Mouse (Mus musculus): ENCODE data around the gene Aspdh. TPM values are rescaled to one million over a fixed set of nuclear protein-coding genes. Genes with fewer than 3 reads are reported as not detected.

The Aspdh gene
- polyA plus RNA-seq, 1 experiment from 2014 or later = 5.3 TPM

DNA sequence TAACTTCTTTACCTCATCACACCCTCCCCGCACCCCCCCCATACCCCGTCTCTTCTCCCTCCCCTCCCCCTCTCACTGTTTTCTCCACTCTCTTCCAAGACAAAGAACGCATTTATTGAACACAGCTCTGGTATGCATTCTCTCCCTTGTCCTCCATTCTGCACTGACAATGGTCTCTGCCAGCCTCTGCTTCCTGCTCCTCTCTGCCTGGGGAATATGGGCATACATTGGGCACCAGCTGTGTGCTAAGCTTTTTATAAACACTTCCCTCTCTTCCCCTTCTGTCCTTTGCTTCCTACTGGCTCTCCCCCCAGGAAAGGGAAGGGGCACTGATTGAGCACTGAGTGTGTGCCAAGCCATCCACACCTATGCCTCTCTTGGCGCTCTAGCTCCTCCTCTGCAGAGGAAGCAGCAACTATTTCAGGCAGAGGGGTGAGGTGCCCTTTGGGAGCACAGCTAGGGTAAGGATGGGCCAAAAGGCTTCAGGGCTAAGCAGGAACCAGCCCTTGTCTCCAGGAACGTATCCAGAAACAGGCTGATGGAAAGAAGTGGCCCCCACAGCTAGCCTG lies 9.9 kb downstream of the Aspdh start:
- peak overlapping the region; percentile 44 for H3K27ac ChIP-seq (ENCODE audit: low read depth, low read length)
- ATAC-seq = peak; percentile 42; the same call in 1 of the 2 replicates

DNA sequence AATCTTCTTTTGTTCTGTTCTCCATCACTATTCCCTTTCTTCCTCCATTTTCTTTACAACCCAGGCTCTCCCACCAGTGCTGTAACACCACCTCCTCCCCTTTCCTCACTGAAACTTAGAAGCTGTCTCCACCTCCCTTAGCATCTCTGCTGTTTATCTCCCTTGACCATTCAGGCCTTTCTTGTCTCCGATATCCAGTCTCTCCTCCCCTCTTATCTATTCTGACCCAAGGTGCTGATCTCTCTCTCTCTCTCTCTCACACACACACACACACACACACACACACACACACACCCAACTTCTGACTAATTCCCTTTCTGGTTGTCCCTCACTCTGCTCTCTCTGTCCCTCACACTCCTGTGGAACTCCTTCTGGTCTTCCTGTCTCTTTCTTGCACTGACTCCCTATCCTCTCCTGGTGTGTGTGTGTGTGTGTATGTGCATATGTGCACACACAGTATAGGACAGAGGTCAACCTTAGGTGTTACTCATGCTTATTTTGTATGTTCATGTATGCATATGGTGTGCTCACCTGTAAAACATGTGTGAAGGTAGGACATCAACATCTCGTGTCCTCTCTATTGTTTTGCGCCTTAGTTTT lies 17.7 kb downstream of the Aspdh start:
- Histone ChIP-seq H3K9ac (ENCODE audit: low read length) (no peak overlapping the region), H3K27ac (ENCODE audit: low read depth, low read length) (no peak overlapping the region), H3K4me1 (ENCODE audit: control insufficient read depth, insufficient read depth, low read length) (no peaks in the 10 kb centered on the region), H3K4me3 (ENCODE audit: low read depth, low read length) (no peak overlapping the region), H3K36me3 (ENCODE audit: control insufficient read depth, insufficient read depth, low read length) (peaks cover 3% of the 10 kb centered on the region; the same call in 1 of the 2 replicates), H3K4me2 (ENCODE audit: low read length) (no peak overlapping the region), H3K9me3 (replicated peaks; ENCODE audit: control insufficient read depth, low read length) (no peaks in the 10 kb centered on the region), H3K27me3 (replicated peaks; ENCODE audit: control insufficient read depth, insufficient read depth, low read length) (no peaks in the 10 kb centered on the region; the same call in 1 of the 2 replicates)
- no peak for DNase-seq (ENCODE audit: low spot score)
- 74% methylated on average over 3 of the region's 3 CpGs for WGBS
- no peak for ATAC-seq

More for the DNA sequence above, 9.9 kb downstream of the Aspdh start:
- H3K36me3 ChIP-seq (ENCODE audit: control insufficient read depth, insufficient read depth, low read length) = no peaks in the 10 kb centered on the region
- H3K4me3 ChIP-seq (ENCODE audit: low read depth, low read length) = no peak overlapping the region
- peaks cover 16% of the 10 kb centered on the region for H3K4me1 ChIP-seq (ENCODE audit: control insufficient read depth, insufficient read depth, low read length)
- WGBS = 25% methylated on average over 5 of the region's 5 CpGs
- H3K9me3 ChIP-seq (replicated peaks; ENCODE audit: control insufficient read depth, low read length) = no peaks in the 10 kb centered on the region
- no peak for DNase-seq (ENCODE audit: low spot score)
- H3K9ac ChIP-seq (ENCODE audit: low read length) = 0 out of 2 replicates have a peak overlapping the region, but pooled peaks have one; percentile 3
- H3K4me2 ChIP-seq (ENCODE audit: low read length) = no peak overlapping the region
- H3K27me3 ChIP-seq (replicated peaks; ENCODE audit: control insufficient read depth, insufficient read depth, low read length) = 0 out of 2 replicates have a peak, but pooled peaks cover 5% of the 10 kb centered on the region

DNA sequence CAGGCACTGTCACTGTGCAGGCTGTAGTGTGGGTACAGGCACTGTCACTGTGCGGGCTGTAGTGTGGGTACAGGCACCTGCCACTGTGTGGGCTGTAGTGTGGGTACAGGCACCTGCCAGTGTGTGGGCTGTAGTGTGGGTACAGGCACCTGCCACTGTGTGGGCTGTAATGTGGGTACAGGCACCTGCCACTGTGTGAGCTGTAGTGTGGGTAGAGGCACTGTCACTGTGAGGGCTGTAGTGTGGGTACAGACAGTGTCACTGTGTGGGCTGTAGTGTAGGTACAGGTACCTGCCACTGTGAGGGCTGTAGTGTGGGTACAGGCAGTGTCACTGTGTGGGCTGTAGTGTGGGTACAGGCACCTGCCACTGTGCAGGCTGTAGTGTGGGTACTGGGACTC lies 18.9 kb downstream of the Aspdh start:
- no peaks in the 10 kb centered on the region; the same call in 1 of the 2 replicates for H3K27me3 ChIP-seq (replicated peaks; ENCODE audit: control insufficient read depth, insufficient read depth, low read length)
- no peak overlapping the region for H3K4me2 ChIP-seq (ENCODE audit: low read length)
- no peak overlapping the region for H3K4me3 ChIP-seq (ENCODE audit: low read depth, low read length)
- H3K9ac ChIP-seq (ENCODE audit: low read length) = no peak overlapping the region
- no peaks in the 10 kb centered on the region for H3K4me1 ChIP-seq (ENCODE audit: control insufficient read depth, insufficient read depth, low read length)
- 88% methylated on average over 1 of the region's 1 CpGs for WGBS
- peaks cover 13% of the 10 kb centered on the region for H3K36me3 ChIP-seq (ENCODE audit: control insufficient read depth, insufficient read depth, low read length)
- no peak overlapping the region for H3K27ac ChIP-seq (ENCODE audit: low read depth, low read length)
- DNase-seq (ENCODE audit: low spot score) = no peak
- no peaks in the 10 kb centered on the region for H3K9me3 ChIP-seq (replicated peaks; ENCODE audit: control insufficient read depth, low read length)
- no peak for ATAC-seq

DNA sequence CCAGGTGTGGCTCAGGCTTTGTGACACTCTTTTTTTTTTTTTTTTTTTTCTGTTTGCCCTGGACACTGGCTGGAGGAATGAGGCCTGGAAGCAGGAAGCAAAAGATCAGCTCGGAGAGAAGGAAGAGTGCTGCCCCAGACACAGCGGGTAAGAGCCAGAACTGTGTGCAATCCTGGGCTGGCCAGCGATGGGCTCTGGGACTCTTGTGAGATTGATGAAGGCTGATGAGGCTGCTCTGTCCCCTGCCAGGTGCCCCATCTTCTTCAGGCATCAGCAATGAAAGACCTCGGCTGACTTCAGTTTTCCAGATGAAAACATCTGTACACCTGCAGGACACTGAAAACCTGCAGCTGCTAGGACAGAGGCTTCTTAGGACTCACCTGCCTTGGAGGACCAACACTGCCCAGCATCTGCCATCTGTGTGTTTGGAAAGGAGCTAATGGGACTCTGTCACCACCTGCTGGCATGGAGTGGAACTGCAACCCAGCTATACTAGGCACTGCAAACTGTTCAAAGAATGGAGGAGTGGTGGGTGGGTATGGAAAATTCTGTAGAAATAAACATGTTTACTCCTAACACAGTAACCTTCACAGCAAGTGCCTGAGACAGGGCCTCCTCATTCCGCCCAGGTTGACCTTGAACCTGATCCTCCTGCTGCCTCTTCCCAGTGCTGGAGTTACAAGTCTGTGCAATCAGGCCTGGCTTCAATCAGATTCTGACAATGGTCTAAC lies 19.8 kb downstream of the Aspdh start:
- 34% methylated on average over 5 of the region's 5 CpGs for WGBS
- Histone ChIP-seq H3K4me2 (ENCODE audit: low read length) (no peak overlapping the region), H3K9me3 (replicated peaks; ENCODE audit: control insufficient read depth, low read length) (no peaks in the 10 kb centered on the region), H3K4me1 (ENCODE audit: control insufficient read depth, insufficient read depth, low read length) (no peaks in the 10 kb centered on the region), H3K27me3 (replicated peaks; ENCODE audit: control insufficient read depth, insufficient read depth, low read length) (no peaks in the 10 kb centered on the region; the same call in 1 of the 2 replicates), H3K9ac (ENCODE audit: low read length) (no peak overlapping the region), H3K36me3 (ENCODE audit: control insufficient read depth, insufficient read depth, low read length) (peaks cover 22% of the 10 kb centered on the region), H3K27ac (ENCODE audit: low read depth, low read length) (no peak overlapping the region), H3K4me3 (ENCODE audit: low read depth, low read length) (no peak overlapping the region)
- DNase-seq (ENCODE audit: low spot score) (peak; percentile 90), ATAC-seq (peak; percentile 83)

DNA sequence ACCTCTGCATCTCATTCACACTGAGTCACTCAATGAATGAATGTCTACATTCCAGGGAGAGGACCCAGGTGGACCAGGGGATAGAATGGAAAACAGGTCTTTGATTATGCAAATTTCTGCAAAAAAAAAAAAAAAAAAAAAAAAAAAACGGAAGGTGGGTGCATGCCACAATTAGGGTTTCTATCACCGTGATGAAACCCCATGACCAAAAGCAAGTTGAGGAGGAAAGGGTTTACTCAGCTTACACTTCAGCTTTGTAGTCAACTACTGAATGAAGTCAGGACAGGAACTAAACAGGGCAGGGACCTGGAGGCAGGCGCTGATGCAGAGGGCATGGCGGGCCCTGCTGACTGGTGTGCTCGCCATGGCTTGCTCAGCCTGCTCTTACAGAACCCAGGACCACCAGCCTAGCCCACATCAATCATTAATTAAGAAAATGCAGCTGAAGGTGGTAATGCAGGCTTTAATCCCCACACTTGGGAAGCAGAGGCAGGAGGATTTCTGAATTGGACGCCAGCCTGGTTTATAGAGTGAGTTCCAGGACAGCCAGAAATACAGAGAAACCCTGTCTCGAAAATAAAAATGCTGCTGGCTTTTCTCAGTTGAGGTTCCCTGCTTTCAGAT lies 20.5 kb downstream of the Aspdh start:
- no peak overlapping the region for H3K9ac ChIP-seq (ENCODE audit: low read length)
- no peaks in the 10 kb centered on the region for H3K9me3 ChIP-seq (replicated peaks; ENCODE audit: control insufficient read depth, low read length)
- H3K4me3 ChIP-seq (ENCODE audit: low read depth, low read length) = no peak overlapping the region
- 69% methylated on average over 7 of the region's 7 CpGs for WGBS
- no peaks in the 10 kb centered on the region for H3K4me1 ChIP-seq (ENCODE audit: control insufficient read depth, insufficient read depth, low read length)
- ATAC-seq (no peak), DNase-seq (ENCODE audit: low spot score) (no peak)
- no peak overlapping the region for H3K4me2 ChIP-seq (ENCODE audit: low read length)
- no peaks in the 10 kb centered on the region; the same call in 1 of the 2 replicates for H3K27me3 ChIP-seq (replicated peaks; ENCODE audit: control insufficient read depth, insufficient read depth, low read length)
- H3K36me3 ChIP-seq (ENCODE audit: control insufficient read depth, insufficient read depth, low read length) = peaks cover 29% of the 10 kb centered on the region
- H3K27ac ChIP-seq (ENCODE audit: low read depth, low read length) = no peak overlapping the region

DNA sequence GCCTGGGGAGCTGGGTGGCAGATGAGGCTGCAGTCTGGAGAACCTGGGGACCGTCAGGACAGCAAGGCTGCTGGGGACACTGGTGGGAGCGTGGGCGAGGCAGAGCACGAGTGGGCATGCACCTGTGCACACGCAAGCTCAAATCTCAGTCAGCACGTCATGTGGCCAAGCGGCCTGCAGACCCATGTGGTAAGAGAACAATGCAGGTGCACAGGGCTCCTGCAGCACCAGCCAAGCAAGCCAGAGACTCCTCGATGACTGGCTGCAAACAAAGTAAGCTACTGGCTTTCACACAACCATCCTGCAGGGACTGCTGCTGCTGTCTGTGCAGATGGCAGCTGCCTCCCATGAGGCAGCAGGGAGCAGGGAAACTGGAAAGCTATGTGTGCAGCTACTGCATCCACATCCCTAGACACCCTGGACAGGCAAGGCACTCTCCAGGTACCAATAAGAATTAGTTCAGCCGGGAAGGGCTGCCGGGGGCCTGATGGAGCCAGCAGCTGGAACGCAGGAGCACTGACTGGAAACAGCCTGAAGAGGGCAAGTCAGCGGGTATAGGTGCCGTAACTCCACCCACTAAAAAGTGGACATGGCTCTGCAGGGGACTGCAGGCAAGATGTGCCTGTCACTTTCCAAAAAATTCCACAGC lies 21.9 kb downstream of the Aspdh start:
- Histone ChIP-seq H3K27me3 (replicated peaks; ENCODE audit: control insufficient read depth, insufficient read depth, low read length) (no peaks in the 10 kb centered on the region), H3K4me1 (ENCODE audit: control insufficient read depth, insufficient read depth, low read length) (no peaks in the 10 kb centered on the region), H3K27ac (ENCODE audit: low read depth, low read length) (0 out of 2 replicates have a peak overlapping the region, but pooled peaks have one; percentile 27), H3K36me3 (ENCODE audit: control insufficient read depth, insufficient read depth, low read length) (peaks cover 43% of the 10 kb centered on the region), H3K9me3 (replicated peaks; ENCODE audit: control insufficient read depth, low read length) (no peaks in the 10 kb centered on the region), H3K4me3 (ENCODE audit: low read depth, low read length) (no peak overlapping the region), H3K4me2 (ENCODE audit: low read length) (no peak overlapping the region), H3K9ac (ENCODE audit: low read length) (no peak overlapping the region)
- ATAC-seq = no peak
- no peak for DNase-seq (ENCODE audit: low spot score)
- 60% methylated on average over 13 of the region's 13 CpGs for WGBS

DNA sequence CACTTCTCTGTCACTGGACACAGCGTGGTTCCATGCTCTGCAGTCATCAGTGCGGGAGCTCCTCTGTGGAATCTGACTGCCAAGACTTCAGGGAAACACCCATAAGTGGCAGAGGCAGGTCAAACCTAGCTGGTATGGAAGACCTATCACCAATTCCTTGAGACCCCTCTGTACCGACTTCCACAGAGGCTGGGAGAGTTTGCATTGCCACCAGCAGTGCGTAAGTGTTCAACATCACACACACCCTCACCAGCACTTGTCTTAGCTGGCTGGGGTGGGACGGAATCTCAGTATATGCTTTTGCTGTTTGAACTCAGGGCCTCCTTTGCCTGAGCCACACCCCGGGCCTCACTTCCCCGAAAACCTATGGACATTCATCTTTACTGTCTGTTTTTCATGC lies 22.7 kb downstream of the Aspdh start:
- WGBS = 88% methylated on average over 7 of the region's 7 CpGs
- no peak for ATAC-seq
- H3K27ac ChIP-seq (ENCODE audit: low read depth, low read length) = no peak overlapping the region

DNA sequence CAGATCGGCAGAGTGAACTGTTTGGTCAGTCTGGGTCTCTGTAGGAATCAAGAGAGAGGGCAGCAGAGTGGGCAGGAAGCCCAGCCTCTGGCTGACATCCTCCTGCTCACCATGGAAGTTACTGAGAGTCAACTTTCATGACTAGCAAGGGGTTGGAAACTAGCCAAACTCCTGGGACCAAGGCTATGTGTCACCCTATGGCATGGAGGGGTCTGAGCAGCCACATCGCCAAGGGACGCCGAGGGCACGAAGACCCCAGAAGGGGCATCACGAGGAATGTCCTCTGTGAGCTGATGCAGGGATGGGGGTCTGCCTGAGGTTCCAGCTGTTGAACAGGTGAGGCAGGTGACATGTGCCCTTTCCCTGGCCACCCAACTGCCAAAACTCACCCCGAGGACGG lies 23.4 kb downstream of the Aspdh start:
- no peaks in the 10 kb centered on the region for H3K27me3 ChIP-seq (replicated peaks; ENCODE audit: control insufficient read depth, insufficient read depth, low read length)
- H3K4me2 ChIP-seq (ENCODE audit: low read length) = no peak overlapping the region
- ATAC-seq = no peak
- no peak overlapping the region for H3K9ac ChIP-seq (ENCODE audit: low read length)
- no peaks in the 10 kb centered on the region for H3K4me1 ChIP-seq (ENCODE audit: control insufficient read depth, insufficient read depth, low read length)
- peaks cover 56% of the 10 kb centered on the region for H3K36me3 ChIP-seq (ENCODE audit: control insufficient read depth, insufficient read depth, low read length)
- no peak for DNase-seq (ENCODE audit: low spot score)
- H3K9me3 ChIP-seq (replicated peaks; ENCODE audit: control insufficient read depth, low read length) = no peaks in the 10 kb centered on the region
- H3K27ac ChIP-seq (ENCODE audit: low read depth, low read length) = no peak overlapping the region
- WGBS = 92% methylated on average over 8 of the region's 8 CpGs
- H3K4me3 ChIP-seq (ENCODE audit: low read depth, low read length) = no peak overlapping the region

More for the DNA sequence above, 22.7 kb downstream of the Aspdh start:
- Histone ChIP-seq H3K9me3 (replicated peaks; ENCODE audit: control insufficient read depth, low read length) (no peaks in the 10 kb centered on the region), H3K9ac (ENCODE audit: low read length) (no peak overlapping the region), H3K4me3 (ENCODE audit: low read depth, low read length) (no peak overlapping the region), H3K4me1 (ENCODE audit: control insufficient read depth, insufficient read depth, low read length) (no peaks in the 10 kb centered on the region), H3K4me2 (ENCODE audit: low read length) (no peak overlapping the region), H3K27me3 (replicated peaks; ENCODE audit: control insufficient read depth, insufficient read depth, low read length) (no peaks in the 10 kb centered on the region), H3K36me3 (ENCODE audit: control insufficient read depth, insufficient read depth, low read length) (peaks cover 51% of the 10 kb centered on the region)
- no peak for DNase-seq (ENCODE audit: low spot score)
